In the genomic region with DNA sequence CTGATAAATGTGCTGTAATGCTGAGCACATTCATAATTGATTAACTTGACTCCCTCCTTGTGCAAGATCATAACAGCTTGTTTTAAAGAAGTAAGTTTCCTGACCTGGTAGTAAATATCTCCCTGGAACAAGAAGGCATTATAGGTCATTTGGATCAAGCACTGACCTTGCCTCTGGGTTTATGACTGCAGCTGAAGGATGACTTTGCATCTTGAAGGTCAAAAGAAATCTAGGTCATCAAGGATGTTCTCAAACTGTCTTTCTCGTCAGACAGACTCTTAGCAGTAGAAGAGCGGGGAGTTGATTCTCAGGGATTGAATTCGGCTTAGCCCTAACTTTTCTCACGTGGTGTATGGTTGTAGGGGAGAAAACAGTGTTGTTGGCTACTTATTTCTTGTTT, we compare ENCODE assay signal across 34 mouse cellular contexts. TPM values are rescaled to one million over a fixed set of nuclear protein-coding genes. Genes with fewer than 3 reads are reported as not detected.
"Had no signal": no experiment of that assay in that cellular context is flagged by ENCODE, and none has a peak within 500 bp of the region (broad histone marks: within the 10 kb centered on the region; RNA-seq: fewer than 3 reads in every experiment).

No protein-coding gene starts in this region.

- H3K27ac ChIP-seq: heart, adult 2 months; heart, embryonic 10.5 days; heart, embryonic 13.5 days; heart, embryonic 15.5 days; hindbrain, embryonic 10.5 days; hindbrain, embryonic 12.5 days; hindbrain, embryonic 13.5 days; hindbrain, embryonic 14.5 days; hindbrain, embryonic 15.5 days; hindbrain, postnatal 0 days; intestine, embryonic 15.5 days; kidney, embryonic 15.5 days; kidney, postnatal 0 days; layer of hippocampus, adult 2 months had no signal

- DNase-seq: heart, adult 2 months; heart, postnatal 10 days; heart, postnatal 14 days; heart, postnatal 4 days; kidney, adult 11 months; kidney, adult 18-20 months; kidney, adult 8-10 months; kidney, adult 9 months; kidney, postnatal 10 days; kidney, postnatal 14 days; kidney, postnatal 25 days; kidney, postnatal 4 days; layer of hippocampus, adult 9-11 months; layer of hippocampus, postnatal 36 days had no signal

- H3K9me3 ChIP-seq: heart, embryonic 10.5 days; heart, embryonic 13.5 days; heart, embryonic 15.5 days; hindbrain, embryonic 10.5 days; hindbrain, embryonic 12.5 days; hindbrain, embryonic 13.5 days; intestine, embryonic 15.5 days; kidney, embryonic 15.5 days had no signal

- H3K4me2 ChIP-seq: heart, embryonic 11.5 days; heart, embryonic 12.5 days; heart, embryonic 13.5 days; heart, embryonic 15.5 days; hindbrain, embryonic 12.5 days; hindbrain, embryonic 13.5 days; hindbrain, embryonic 14.5 days; hindbrain, embryonic 15.5 days; intestine, embryonic 15.5 days; kidney, embryonic 15.5 days had no signal

- H3K4me1 ChIP-seq: heart, embryonic 10.5 days; heart, embryonic 12.5 days; heart, embryonic 13.5 days; heart, embryonic 15.5 days; hindbrain, embryonic 10.5 days; hindbrain, embryonic 12.5 days; hindbrain, embryonic 13.5 days; hindbrain, embryonic 15.5 days; intestine, embryonic 15.5 days; kidney, embryonic 15.5 days had no signal

- H3K9ac ChIP-seq: heart, embryonic 12.5 days; heart, embryonic 13.5 days; heart, embryonic 15.5 days; hindbrain, embryonic 12.5 days; hindbrain, embryonic 13.5 days; hindbrain, embryonic 14.5 days; hindbrain, embryonic 15.5 days; intestine, embryonic 15.5 days; kidney, embryonic 15.5 days had no signal

- H3K4me3 ChIP-seq: heart, adult 2 months; heart, embryonic 10.5 days; heart, embryonic 12.5 days; heart, embryonic 13.5 days; heart, embryonic 15.5 days; hindbrain, embryonic 10.5 days; hindbrain, embryonic 12.5 days; hindbrain, embryonic 13.5 days; hindbrain, embryonic 15.5 days; intestine, embryonic 15.5 days; kidney, embryonic 15.5 days; layer of hippocampus, adult 2 months had no signal

- ATAC-seq: hindbrain, embryonic 16.5 days; hindbrain, postnatal 0 days; inflammation-experienced regulatory T-cells, adult 6 months; intestine, embryonic 15.5 days; intestine, embryonic 16.5 days; intestine, postnatal 0 days had no signal

- H3K27me3 ChIP-seq: heart, embryonic 12.5 days; heart, embryonic 13.5 days; heart, embryonic 15.5 days; hindbrain, embryonic 12.5 days; hindbrain, embryonic 13.5 days; hindbrain, embryonic 15.5 days; intestine, embryonic 15.5 days; kidney, embryonic 15.5 days had no signal

RNA-seq across cellular contexts. Expression of gene Nxph3, which starts 33.7 kb away (rescaled TPM):
- total RNA-seq: hematopoietic stem cell, adult 5-6 weeks had no signal
- polyA plus RNA-seq: inflammation-experienced regulatory T-cells, adult 6 months had no signal
